Mouse (Mus musculus) hematopoietic stem cell, adult 5-6 weeks (primary cell): ENCODE measurements around the gene Sgf29. TPM values are rescaled to one million over a fixed set of nuclear protein-coding genes. Genes with fewer than 3 reads are reported as not detected.

ENCODE experiments used
- ATAC-seq, 2 experiments: fragments of 125-278 bp in 1 of 2; replicated peaks in 1 of 2; 2 replicates each; pipeline ENCODE4 v1.8.0; 2016 to 2017; ENCODE audit warnings: inconsistent platforms in 2 of 2, mild to moderate bottlenecking in 2 of 2, moderate number of reproducible peaks in 2 of 2, low read depth in 1 of 2, moderate TSS enrichment in 1 of 2; ENCODE audit not compliant: low FRiP score in 2 of 2, poor library complexity in 2 of 2, severe bottlenecking in 2 of 2, insufficient read depth in 1 of 2, low TSS enrichment in 1 of 2
- total RNA-seq: library from RNA; stranded (forward); fragments of 172-1452, 232-1000 nt; gene quantifications from 2 replicates; pipeline ENCODE4 v1.2.3, GENCODE M21; 2017

The Sgf29 gene
- total RNA-seq, 1 experiment from 2014 or later, result 46.9 TPM

GRCm38 (mm10) chr7:126715679-126716078 is 66.6 kb downstream of the Sgf29 start:
- no peak for ATAC-seq

GRCm38 (mm10) chr7:126717566-126717965 is 68.5 kb downstream of the Sgf29 start:
- ATAC-seq, result no peak

GRCm38 (mm10) chr7:126718787-126719337 is 69.8 kb downstream of the Sgf29 start:
- ATAC-seq, result no peak

- peak; percentile 37 to 60; a peak in 1 of 4 replicates for ATAC-seq
These were observed 72.5 kb downstream of the Sgf29 start for GRCm38 (mm10) chr7:126721635-126722034.

Other genes with a start within 250 kb of the Sgf29 start
- gene Cd19, start 234.4 kb upstream of the Sgf29 start, total RNA-seq, result not detected in 2 replicates
- 33.8 and 36.4 TPM in 2 replicates for gene Rabep2, start 220.6 kb upstream of the Sgf29 start, total RNA-seq
- gene Atp2a1, start 186.2 kb upstream of the Sgf29 start, total RNA-seq, result 0.30 TPM in 1 of 2 replicates, not detected in the other
- 15.3 and 20.9 TPM in 2 replicates for gene Sh2b1, start 173.9 kb upstream of the Sgf29 start, total RNA-seq
- 48.1 and 99.2 TPM in 2 replicates for gene Tufm, start 161.9 kb upstream of the Sgf29 start, total RNA-seq
- gene Atxn2l, start 145.9 kb upstream of the Sgf29 start, total RNA-seq, result 40.0 and 40.2 TPM in 2 replicates
- gene Eif3c, start 82.9 kb upstream of the Sgf29 start, total RNA-seq, result 187 and 207 TPM in 2 replicates
- gene Apobr, start 64.4 kb upstream of the Sgf29 start, total RNA-seq, result 24.8 and 26.0 TPM in 2 replicates
- gene Cln3, start 63.5 kb upstream of the Sgf29 start, total RNA-seq, result 26.1 and 57.4 TPM in 2 replicates
- 3.2 and 3.6 TPM in 2 replicates for gene Il27, start 54.4 kb upstream of the Sgf29 start, total RNA-seq
- 6.2 and 6.6 TPM in 2 replicates for gene Nupr1, start 18.4 kb upstream of the Sgf29 start, total RNA-seq
- gene Sult1a1, start 27.1 kb downstream of the Sgf29 start, total RNA-seq, result 8.2 and 17.1 TPM in 2 replicates
- gene Bola2, start 46.1 kb downstream of the Sgf29 start, total RNA-seq, result 73.1 and 88.6 TPM in 2 replicates
- gene Slx1b, start 46.5 kb downstream of the Sgf29 start, total RNA-seq, result 4.1 and 6.3 TPM in 2 replicates
- 352 and 456 TPM in 2 replicates for gene Coro1a, start 58.5 kb downstream of the Sgf29 start, total RNA-seq
- gene Mapk3, start 110.3 kb downstream of the Sgf29 start, total RNA-seq, result 32.4 and 35.8 TPM in 2 replicates
- gene Gdpd3, start 117.0 kb downstream of the Sgf29 start, total RNA-seq, result 3.3 and 16.4 TPM in 2 replicates
- 50.3 and 74.9 TPM in 2 replicates for gene Ypel3, start 127.6 kb downstream of the Sgf29 start, total RNA-seq
- 0.25 TPM in 1 of 2 replicates, not detected in the other for gene Tbx6, start 132.2 kb downstream of the Sgf29 start, total RNA-seq
- 119 and 131 TPM in 2 replicates for gene Ppp4c, start 143.2 kb downstream of the Sgf29 start, total RNA-seq
- not detected in 2 replicates for gene Fam57b, start 148.4 kb downstream of the Sgf29 start, total RNA-seq
- not detected in 2 replicates for gene 4930451I11Rik, start 182.3 kb downstream of the Sgf29 start, total RNA-seq
- gene Doc2a, start 198.1 kb downstream of the Sgf29 start, total RNA-seq, result not detected in 2 replicates
- 128 and 398 TPM in 2 replicates for gene Hirip3, start 212.7 kb downstream of the Sgf29 start, total RNA-seq
- 33.2 and 35.6 TPM in 2 replicates for gene Ino80e, start 213.1 kb downstream of the Sgf29 start, total RNA-seq
- 31.7 and 32.7 TPM in 2 replicates for gene Taok2, start 235.4 kb downstream of the Sgf29 start, total RNA-seq